Mouse (Mus musculus) hindbrain, embryonic 13.5 days (tissue): ENCODE results near the gene Paqr9. TPM values are rescaled to one million over a fixed set of nuclear protein-coding genes. Genes with fewer than 3 reads are reported as not detected.

Experiments used
- polyA plus RNA-seq: library from polyadenylated mRNA; unstranded; fragments of >200 nt; fragmentation: Nextera tagmentation; extraction: Ambion mirVana; gene quantifications from 2 replicates; pipeline ENCODE4 v1.2.1, GENCODE M21; 2015

Paqr9 gene
- polyA plus RNA-seq, 1 experiment from 2014 or later = 3.1 TPM

Other genes starting within 250 kb of the Paqr9 start
- gene Chst2, start 152.9 kb upstream of the Paqr9 start, polyA plus RNA-seq = 9.7 and 10.3 TPM in 2 replicates
- gene U2surp, start 47.7 kb upstream of the Paqr9 start, polyA plus RNA-seq = 156 and 158 TPM in 2 replicates
- gene Pcolce2, start 77.9 kb downstream of the Paqr9 start, polyA plus RNA-seq = 3.3 and 3.6 TPM in 2 replicates
- 6.4 and 6.8 TPM in 2 replicates for gene Trpc1, start 190.7 kb downstream of the Paqr9 start, polyA plus RNA-seq